Mouse (Mus musculus): Measurements from ENCODE around the gene Chn2.

- TF ChIP-seq CTCF (IDR thresholded peaks at IDR 0.05; ENCODE audit: borderline replicate concordance, extremely low read depth, insufficient read depth, insufficient read length) (no peak), POLR2A (IDR thresholded peaks at IDR 0.05; ENCODE audit: borderline replicate concordance, extremely low read depth, insufficient read depth, insufficient read length, poor library complexity, severe bottlenecking) (no peak)
Measured at GRCm38 (mm10) chr6:54208786-54209185, 169.4 kb downstream of the Chn2 start.
